8 mouse cellular contexts compared by ENCODE assay signal in genomic region chr17:17005267-17005666, GRCm38 (mm10). TPM values are rescaled to one million over a fixed set of nuclear protein-coding genes. Genes with fewer than 3 reads are reported as not detected.
DNase-seq lines count a peak whose midpoint lies in the region; ATAC-seq and TF ChIP-seq lines count a peak whose summit lies in the region.
"Not testable (repeated sequence)": the region's sequence is repeated elsewhere in the genome, so short reads cannot be mapped to it uniquely, and the experiment has no call there.

No protein-coding gene starts in this region.

- POLR2A ChIA-PET in Patski (lab: Charles Lee) = interaction anchor here (0.6 kb wide), 1 partner anchor 306 kb away, joined by 3 read pairs; no protein-coding TSS in a partner anchor

- H3K9me3 ChIP-seq in forebrain, postnatal 0 days (ENCODE audit: low read length); hindbrain, embryonic 16.5 days (ENCODE audit: control insufficient read depth, low read length); lung, postnatal 0 days (ENCODE audit: low read length); neural tube, embryonic 15.5 days (replicated peaks): not testable (repeated sequence)

- peak overlapping the region; percentile 44 for H3K4me3 ChIP-seq in forebrain, postnatal 0 days (ENCODE audit: low read depth, low read length)
- H3K4me3 ChIP-seq in hindbrain, embryonic 16.5 days (ENCODE audit: low read length) = peak overlapping the region; percentile 49
- peak overlapping the region; percentile 46 for H3K4me3 ChIP-seq in lung, postnatal 0 days (ENCODE audit: low read depth, low read length)
- H3K4me3 ChIP-seq in neural tube, embryonic 15.5 days (replicated peaks) = peak overlapping the region; percentile 52

- CTCF ChIA-PET in Patski (lab: Charles Lee) = not testable (repeated sequence)

- H3K4me1 ChIP-seq in forebrain, postnatal 0 days (ENCODE audit: insufficient read depth); hindbrain, embryonic 16.5 days (ENCODE audit: control insufficient read depth, insufficient read depth, low read depth, low read length); lung, postnatal 0 days (ENCODE audit: insufficient read depth, low read depth, low read length); neural tube, embryonic 15.5 days: not testable (repeated sequence)

- not testable (repeated sequence) for H3K27ac ChIP-seq in forebrain, postnatal 0 days (ENCODE audit: low read depth, low read length); hindbrain, embryonic 16.5 days (ENCODE audit: low read depth, low read length); lung, postnatal 0 days (ENCODE audit: low read length)
- peak overlapping the region; percentile 67 for H3K27ac ChIP-seq in neural tube, embryonic 15.5 days (replicated peaks)

- peak; percentile 15 for DNase-seq in Patski (ENCODE audit: low read depth, low spot score)
- peak; percentile 4 for DNase-seq in embryo, embryonic 10 days (ENCODE audit: low spot score)
- peak; percentile 68 for DNase-seq in forebrain, postnatal 0 days
- peak; percentile 0 for DNase-seq in left cerebral cortex, adult 11 months (ENCODE audit: low spot score)
- peak; percentile 36 for DNase-seq in lung, postnatal 0 days (ENCODE audit: low spot score)
- DNase-seq in yolk sac, embryonic 10.5 days (ENCODE audit: low spot score) = peak; percentile 17

- peak overlapping the region; percentile 52 for H3K4me2 ChIP-seq in forebrain, postnatal 0 days (ENCODE audit: low read depth)
- H3K4me2 ChIP-seq in hindbrain, embryonic 16.5 days (ENCODE audit: low read length) = peak overlapping the region; percentile 53
- peak overlapping the region; percentile 59 for H3K4me2 ChIP-seq in lung, postnatal 0 days (replicated peaks; ENCODE audit: low read depth, low read length)
- H3K4me2 ChIP-seq in neural tube, embryonic 15.5 days = peak overlapping the region; percentile 57

- in situ Hi-C loops in Patski (cut with MboI; ENCODE audit: low pct_unique_long_range_greater_than_20kb) = not testable (repeated sequence)

- H3K9ac ChIP-seq in forebrain, postnatal 0 days = peak overlapping the region; percentile 52
- peak overlapping the region; percentile 46 for H3K9ac ChIP-seq in hindbrain, embryonic 16.5 days (ENCODE audit: low read depth, low read length)
- H3K9ac ChIP-seq in lung, postnatal 0 days (replicated peaks; ENCODE audit: low read depth) = peak overlapping the region; percentile 52
- peak overlapping the region; percentile 50 for H3K9ac ChIP-seq in neural tube, embryonic 15.5 days (replicated peaks)

- H3K36me3 ChIP-seq in forebrain, postnatal 0 days (ENCODE audit: insufficient read depth); hindbrain, embryonic 16.5 days (ENCODE audit: control insufficient read depth, insufficient read depth, low read length); lung, postnatal 0 days (ENCODE audit: insufficient read depth, low read length); neural tube, embryonic 15.5 days: not testable (repeated sequence)

- TF ChIP-seq EP300 in lung, postnatal 0 days (IDR thresholded peaks at IDR 0.05) = not testable (repeated sequence)

- TF ChIP-seq CTCF in Patski (IDR thresholded peaks at IDR 0.05); forebrain, postnatal 0 days (IDR thresholded peaks at IDR 0.05; ENCODE audit: low read depth); lung, postnatal 0 days (IDR thresholded peaks at IDR 0.05): not testable (repeated sequence)

- not testable (repeated sequence) for H3K27me3 ChIP-seq in Patski; forebrain, postnatal 0 days (ENCODE audit: insufficient read depth, low read length); hindbrain, embryonic 16.5 days (replicated peaks; ENCODE audit: control insufficient read depth, insufficient read depth, low read length); lung, postnatal 0 days (replicated peaks; ENCODE audit: insufficient read depth, low read length); neural tube, embryonic 15.5 days (replicated peaks)

- ATAC-seq in Patski; forebrain, postnatal 0 days; hindbrain, embryonic 16.5 days: not testable (repeated sequence)
- 0 out of 2 replicates have a peak, but pooled peaks have one; percentile 1 for ATAC-seq in lung, postnatal 0 days
- 0 out of 2 replicates have a peak, but pooled peaks have one; percentile 8 for ATAC-seq in neural tube, embryonic 15.5 days (ENCODE audit: low FRiP score)

- 6% methylated on average over 8 of the region's 11 CpGs for WGBS in forebrain, postnatal 0 days
- 10% methylated on average over 9 of the region's 11 CpGs for WGBS in hindbrain, embryonic 16.5 days
- 7% methylated on average over 10 of the region's 11 CpGs for WGBS in lung, postnatal 0 days
- WGBS in neural tube, embryonic 15.5 days = 5% methylated on average over 11 of the region's 11 CpGs

RNA-seq across cellular contexts. Expression of gene Zfp960, which starts 58.6 kb away (rescaled TPM):
- 3.8 TPM for polyA plus RNA-seq in Patski (2021)
- total RNA-seq in forebrain, postnatal 0 days (2014; rRNA removed) = 3.5 and 5.2 TPM in 2 replicates
- polyA plus RNA-seq in forebrain, postnatal 0 days (2015; fragmentation: Nextera tagmentation; extraction: Ambion mirVana) = 2.3 and 3.0 TPM in 2 replicates
- polyA plus RNA-seq in hindbrain, embryonic 16.5 days (2015; fragmentation: Nextera tagmentation; extraction: Ambion mirVana) = 3.0 and 3.4 TPM in 2 replicates
- polyA plus RNA-seq in lung, postnatal 0 days (2015; fragmentation: Nextera tagmentation; extraction: Ambion mirVana) = 1.9 and 2.8 TPM in 2 replicates
- 2.6 and 3.6 TPM in 2 replicates for polyA plus RNA-seq in neural tube, embryonic 15.5 days (2015; fragmentation: Nextera tagmentation; extraction: Ambion mirVana)

Comparison
In these comparisons a context has a peak if more than half of its experiments do, and no peak if none do; other contexts are left out.
1. DNase-seq: peak in every context shown above with its lines; median percentile 68 in forebrain, postnatal 0 days; 36 in lung, postnatal 0 days; 17 in yolk sac, embryonic 10.5 days; 15 in Patski; 4 in embryo, embryonic 10 days; 0 in left cerebral cortex, adult 11 months.